Mouse (Mus musculus) embryonic facial prominence, embryonic 14.5 days (tissue): ENCODE measurements at regions not wholly inside any gene's neighbourhood (a gene's known extent, or its start where the extent isn't known, plus 50 kb on each side); places are given as distances from the start of the nearest gene placed in this dataset.
A peak's percentile ranks its signal among the peaks of the same experiment; 100 is the strongest.

ENCODE experiments used
- ATAC-seq: fragments of 200-750 bp; cut with Nextera tagmentation; 2 replicates; pipeline ENCODE4 v1.8.0; 2017; ENCODE audit warnings: low read depth, moderate number of reproducible peaks, moderate TSS enrichment
- DNase-seq: peaks from one replicate; pipeline ENCODE4 v3.0.0-alpha.2; 2015; ENCODE audit warnings: low spot score
- H3K27ac ChIP-seq: fragments of 300-500 bp; sonication (generic); replicated peaks from 2 replicates; pipeline ENCODE4 v1.5.1; 2014; ENCODE audit warnings: low read depth, mild to moderate bottlenecking, low read length, moderate library complexity
- H3K27me3 ChIP-seq: fragments of 300-500 bp; sonication (generic); replicated peaks from 2 replicates; pipeline ENCODE4 v1.6.1; 2014; ENCODE audit warnings: low read length; ENCODE audit not compliant: control insufficient read depth, insufficient read depth
- H3K36me3 ChIP-seq: fragments of 300-500 bp; sonication (generic); 2 replicates; pipeline ENCODE4 v1.6.1; 2014; ENCODE audit warnings: low read length, mixed read lengths; ENCODE audit not compliant: control insufficient read depth, insufficient read depth
- H3K4me1 ChIP-seq: fragments of 300-500 bp; sonication (generic); 2 replicates; pipeline ENCODE4 v1.6.1; 2014; ENCODE audit warnings: antibody characterized with exemption, low read length; ENCODE audit not compliant: control insufficient read depth, insufficient read depth
- H3K4me2 ChIP-seq: fragments of 300-500 bp; sonication (generic); 2 replicates; pipeline ENCODE4 v1.6.1; 2014; ENCODE audit warnings: low read depth, mild to moderate bottlenecking, low read length, moderate library complexity, mixed read lengths
- H3K4me3 ChIP-seq: fragments of 300-500 bp; sonication (generic); 2 replicates; pipeline ENCODE4 v1.5.1; 2014; ENCODE audit warnings: low read depth, mild to moderate bottlenecking, low read length
- H3K9ac ChIP-seq: fragments of 300-500 bp; sonication (generic); 2 replicates; pipeline ENCODE4 v1.6.1; 2014; ENCODE audit warnings: low read depth, mild to moderate bottlenecking, low read length, moderate library complexity, mixed read lengths
- H3K9me3 ChIP-seq: fragments of 300-500 bp; sonication (generic); 2 replicates; pipeline ENCODE4 v1.6.1; 2016; ENCODE audit warnings: low read length; ENCODE audit not compliant: control insufficient read depth
- WGBS: fragments of 180-500 bp; shearing (Covaris S2); extraction: QIAGEN DNeasy Blood & Tissue Kit; methylation state at CpG from one replicate; pipeline ENCODE4 v1.1.7; 2014; 5-methylcytosine and 5-hydroxymethylcytosine counted together

DNA sequence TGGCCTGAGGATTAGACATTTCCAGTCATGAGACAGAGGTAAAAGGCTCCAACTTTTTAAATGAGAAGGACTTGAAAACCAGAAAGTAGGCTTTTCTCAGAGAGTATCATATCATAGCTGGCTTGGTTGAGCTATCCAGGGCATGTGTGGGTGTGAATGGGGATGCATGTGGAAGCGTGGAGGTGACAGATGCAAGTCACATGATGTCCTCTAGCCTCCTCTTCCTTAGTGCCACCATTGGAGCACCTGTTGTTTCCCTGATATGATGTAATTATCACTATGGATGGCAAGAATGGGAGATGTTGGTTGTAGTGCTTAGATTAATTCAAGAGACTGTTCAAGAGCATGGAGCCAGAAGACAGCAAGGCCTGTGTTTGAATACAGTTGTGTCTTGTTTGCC, 510.0 kb downstream of the Ccdc171 start:
- H3K4me3 ChIP-seq, result no peak overlapping the region
- DNase-seq (no peak), ATAC-seq (no peak)
- H3K4me2 ChIP-seq, result no peak overlapping the region
- peaks cover 14% of the 10 kb centered on the region for H3K4me1 ChIP-seq
- H3K9ac ChIP-seq, result no peak overlapping the region
- H3K36me3 ChIP-seq, result no peaks in the 10 kb centered on the region
- H3K9me3 ChIP-seq, result no peaks in the 10 kb centered on the region
- H3K27ac ChIP-seq, result no peak overlapping the region
- WGBS, result 94% methylated on average over 1 of the region's 1 CpGs
- H3K27me3 ChIP-seq, result no peaks in the 10 kb centered on the region

DNA sequence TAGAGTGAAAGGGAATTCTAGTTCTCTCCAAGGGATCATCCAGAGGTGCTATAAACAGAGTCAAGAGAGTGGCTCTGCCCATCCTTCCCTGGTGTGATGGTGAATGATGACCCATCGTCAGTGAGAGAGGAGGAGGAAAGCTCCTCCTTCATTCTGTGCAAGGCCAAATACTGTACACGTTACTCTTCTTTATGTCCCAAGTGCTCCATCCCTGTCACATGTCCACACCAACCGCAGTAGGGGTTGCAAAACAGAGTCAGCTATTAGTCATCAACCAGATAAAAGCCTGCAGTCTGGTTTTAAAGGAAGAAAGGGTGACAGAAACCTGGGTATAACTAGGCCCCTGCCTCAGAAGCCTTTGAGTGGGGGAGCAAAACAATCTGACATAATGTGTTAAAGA, 512.2 kb downstream of the Ccdc171 start:
- H3K9ac ChIP-seq, result no peak overlapping the region
- ATAC-seq (no peak), DNase-seq (no peak)
- no peak overlapping the region for H3K27ac ChIP-seq
- H3K36me3 ChIP-seq, result no peaks in the 10 kb centered on the region
- no peaks in the 10 kb centered on the region for H3K9me3 ChIP-seq
- H3K4me3 ChIP-seq, result no peak overlapping the region
- H3K4me2 ChIP-seq, result no peak overlapping the region
- H3K4me1 ChIP-seq, result no peaks in the 10 kb centered on the region
- WGBS, result 79% methylated on average over 3 of the region's 3 CpGs
- no peaks in the 10 kb centered on the region for H3K27me3 ChIP-seq

DNA sequence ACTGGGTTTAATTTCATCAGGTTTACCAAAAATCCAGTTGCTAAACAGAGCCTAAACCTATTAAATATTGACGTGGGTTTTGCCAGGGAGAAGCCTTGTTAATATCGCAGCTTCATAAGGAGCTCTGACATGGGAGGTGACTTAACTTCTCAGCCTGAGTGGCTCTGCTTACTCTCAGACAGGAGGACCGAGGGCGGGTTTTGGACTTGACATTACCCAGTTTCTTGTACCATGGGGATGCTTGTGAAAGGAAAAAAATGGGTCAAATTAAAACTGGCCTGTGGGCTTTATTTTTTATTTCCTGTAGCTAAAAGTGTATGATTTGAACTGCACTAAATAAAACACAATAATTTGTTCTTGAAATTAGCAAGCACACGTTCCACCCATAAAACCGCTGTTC, 524.9 kb downstream of the Ccdc171 start:
- ATAC-seq (no peak), DNase-seq (no peak)
- H3K36me3 ChIP-seq, result no peaks in the 10 kb centered on the region
- no peak overlapping the region for H3K4me2 ChIP-seq
- no peak overlapping the region for H3K9ac ChIP-seq
- WGBS, result 72% methylated on average over 6 of the region's 6 CpGs
- H3K27me3 ChIP-seq, result no peaks in the 10 kb centered on the region
- H3K4me3 ChIP-seq, result no peak overlapping the region
- no peak overlapping the region for H3K27ac ChIP-seq
- no peaks in the 10 kb centered on the region for H3K4me1 ChIP-seq
- no peaks in the 10 kb centered on the region for H3K9me3 ChIP-seq

DNA sequence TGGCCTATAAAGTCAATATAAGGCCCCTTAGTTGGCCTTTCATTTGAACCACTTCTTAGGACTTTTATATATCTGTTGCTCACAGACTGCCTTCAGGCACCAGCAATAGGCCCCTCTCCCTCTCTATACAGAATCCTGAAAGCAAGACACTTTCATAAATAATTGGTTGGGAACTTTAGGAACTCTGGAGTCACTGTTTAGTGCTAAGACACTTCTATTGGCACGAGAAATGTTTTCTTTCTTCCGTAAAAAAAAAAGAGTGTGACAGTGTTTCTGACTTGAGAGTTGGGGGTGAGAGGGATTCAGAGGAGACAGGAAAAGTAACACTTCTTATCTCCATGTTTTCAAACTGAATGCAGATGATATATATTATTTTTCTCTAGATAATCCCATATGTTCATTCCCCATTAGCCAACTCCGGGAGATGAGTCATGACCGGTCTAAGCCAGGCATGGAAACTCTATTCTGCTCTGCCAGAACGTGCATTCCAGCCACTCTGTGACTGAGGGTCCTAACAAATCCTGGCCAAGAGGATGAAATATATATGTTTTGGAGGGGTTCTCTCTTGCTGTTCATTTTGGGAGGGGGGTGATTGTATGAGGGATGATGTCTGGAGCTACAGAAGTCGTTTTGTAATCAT, 531.6 kb downstream of the Ccdc171 start:
- Histone ChIP-seq H3K9ac (no peak overlapping the region), H3K4me3 (no peak overlapping the region), H3K27me3 (no peaks in the 10 kb centered on the region), H3K4me2 (no peak overlapping the region), H3K36me3 (no peaks in the 10 kb centered on the region), H3K27ac (no peak overlapping the region), H3K4me1 (0 out of 2 replicates have a peak, but pooled peaks cover 7% of the 10 kb centered on the region), H3K9me3 (no peaks in the 10 kb centered on the region)
- ATAC-seq (no peak), DNase-seq (peak; percentile 71)
- WGBS, result 63% methylated on average over 6 of the region's 6 CpGs

DNA sequence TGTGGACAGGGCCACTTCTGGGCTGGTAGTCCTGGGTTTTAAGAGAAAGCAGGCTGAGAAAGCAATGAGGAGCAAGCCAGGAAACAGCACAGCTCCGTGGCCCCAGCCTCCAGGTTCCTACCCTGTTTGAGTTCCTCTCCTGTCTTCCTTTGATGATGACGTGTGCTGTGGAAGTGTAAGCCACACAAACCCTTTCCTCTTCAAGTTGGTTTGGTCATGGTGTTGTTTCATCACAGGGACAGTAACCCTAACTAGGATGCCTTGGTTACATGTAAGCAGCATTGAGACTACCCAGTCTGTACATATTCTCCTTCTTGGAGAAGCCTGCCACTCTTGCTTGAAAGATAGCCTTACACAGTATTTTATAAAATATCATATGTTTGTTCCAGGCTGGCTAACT, 534.8 kb downstream of the Ccdc171 start:
- Histone ChIP-seq H3K9me3 (no peaks in the 10 kb centered on the region), H3K4me3 (no peak overlapping the region), H3K4me1 (peaks cover 19% of the 10 kb centered on the region), H3K27ac (no peak overlapping the region), H3K4me2 (no peak overlapping the region), H3K9ac (no peak overlapping the region), H3K36me3 (no peaks in the 10 kb centered on the region), H3K27me3 (no peaks in the 10 kb centered on the region)
- DNase-seq (no peak), ATAC-seq (no peak)
- 74% methylated on average over 2 of the region's 2 CpGs for WGBS

DNA sequence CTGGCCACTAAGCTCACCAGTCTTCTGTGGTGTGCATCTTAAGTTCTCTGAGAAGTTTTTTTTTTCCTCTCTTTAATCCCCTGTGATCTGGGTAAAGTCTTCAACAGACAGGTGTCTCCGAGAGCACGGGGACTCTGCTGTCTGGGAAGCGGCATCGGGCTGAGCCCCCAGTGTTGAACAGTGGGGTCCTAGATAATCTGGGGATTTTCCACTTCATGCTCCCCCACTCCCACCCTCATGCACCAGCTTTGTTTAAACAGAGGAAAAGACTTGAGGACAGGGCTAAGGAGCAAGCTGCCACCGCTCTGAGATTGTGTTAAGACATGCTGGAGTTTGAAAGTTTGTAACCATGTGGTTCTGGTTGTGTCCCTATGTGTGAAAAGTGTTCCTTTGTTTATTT, 538.4 kb downstream of the Ccdc171 start:
- DNase-seq (no peak), ATAC-seq (no peak)
- no peak overlapping the region for H3K27ac ChIP-seq
- H3K4me2 ChIP-seq, result no peak overlapping the region
- no peaks in the 10 kb centered on the region for H3K27me3 ChIP-seq
- H3K36me3 ChIP-seq, result no peaks in the 10 kb centered on the region
- peaks cover 22% of the 10 kb centered on the region for H3K4me1 ChIP-seq
- WGBS, result 73% methylated on average over 5 of the region's 5 CpGs
- H3K4me3 ChIP-seq, result no peak overlapping the region
- no peaks in the 10 kb centered on the region for H3K9me3 ChIP-seq
- H3K9ac ChIP-seq, result no peak overlapping the region

DNA sequence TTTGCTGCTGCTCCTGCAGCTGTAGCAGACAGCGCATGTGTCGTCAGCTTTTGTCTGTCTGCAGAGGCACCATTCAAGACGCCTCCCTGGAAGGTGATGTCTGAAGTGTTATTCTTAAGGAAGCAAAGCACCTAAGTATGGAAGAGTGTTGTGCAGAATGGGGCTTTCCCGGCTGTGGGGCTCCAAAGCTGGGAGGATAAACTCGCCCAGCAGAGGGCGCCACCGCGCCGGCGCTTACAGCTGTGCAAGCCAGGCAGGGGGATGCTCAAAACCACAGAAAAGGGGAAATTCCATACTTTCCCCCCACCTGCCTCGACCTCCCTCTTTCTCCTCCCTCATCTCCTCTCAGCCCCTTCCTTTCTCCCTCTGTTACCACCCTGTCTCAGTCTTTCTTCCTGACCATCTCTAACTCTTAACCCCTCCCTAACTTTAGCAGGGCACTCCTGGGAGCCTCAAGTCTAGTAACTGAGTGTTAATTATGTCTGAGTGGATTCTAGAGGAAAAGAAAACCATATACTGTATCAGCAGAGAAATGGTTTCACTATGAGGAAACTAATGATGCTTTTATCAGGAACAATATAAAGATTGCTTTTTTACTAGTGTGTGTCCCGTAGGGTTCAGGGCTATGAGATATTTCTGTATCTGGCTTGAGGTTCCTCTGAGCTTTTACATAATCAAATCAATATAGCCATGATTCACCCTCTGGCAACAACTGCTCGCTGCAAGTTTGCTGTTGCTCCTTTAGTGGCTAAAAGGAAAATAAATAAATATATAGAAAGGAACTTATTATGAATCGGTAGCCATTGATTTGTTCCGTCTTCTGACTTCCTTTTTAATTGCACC, 539.5 kb downstream of the Ccdc171 start:
- H3K4me2 ChIP-seq, result peak overlapping the region; percentile 28; the same call in 1 of the 2 replicates
- no peaks in the 10 kb centered on the region for H3K27me3 ChIP-seq
- H3K27ac ChIP-seq, result 0 out of 2 replicates have a peak overlapping the region, but pooled peaks have one; percentile 12
- H3K36me3 ChIP-seq, result no peaks in the 10 kb centered on the region
- DNase-seq (peak; percentile 77), ATAC-seq (peak; percentile 77)
- no peak overlapping the region for H3K9ac ChIP-seq
- H3K4me1 ChIP-seq, result peaks cover 32% of the 10 kb centered on the region
- no peak overlapping the region for H3K4me3 ChIP-seq
- 21% methylated on average over 9 of the region's 15 CpGs for WGBS
- no peaks in the 10 kb centered on the region for H3K9me3 ChIP-seq

DNA sequence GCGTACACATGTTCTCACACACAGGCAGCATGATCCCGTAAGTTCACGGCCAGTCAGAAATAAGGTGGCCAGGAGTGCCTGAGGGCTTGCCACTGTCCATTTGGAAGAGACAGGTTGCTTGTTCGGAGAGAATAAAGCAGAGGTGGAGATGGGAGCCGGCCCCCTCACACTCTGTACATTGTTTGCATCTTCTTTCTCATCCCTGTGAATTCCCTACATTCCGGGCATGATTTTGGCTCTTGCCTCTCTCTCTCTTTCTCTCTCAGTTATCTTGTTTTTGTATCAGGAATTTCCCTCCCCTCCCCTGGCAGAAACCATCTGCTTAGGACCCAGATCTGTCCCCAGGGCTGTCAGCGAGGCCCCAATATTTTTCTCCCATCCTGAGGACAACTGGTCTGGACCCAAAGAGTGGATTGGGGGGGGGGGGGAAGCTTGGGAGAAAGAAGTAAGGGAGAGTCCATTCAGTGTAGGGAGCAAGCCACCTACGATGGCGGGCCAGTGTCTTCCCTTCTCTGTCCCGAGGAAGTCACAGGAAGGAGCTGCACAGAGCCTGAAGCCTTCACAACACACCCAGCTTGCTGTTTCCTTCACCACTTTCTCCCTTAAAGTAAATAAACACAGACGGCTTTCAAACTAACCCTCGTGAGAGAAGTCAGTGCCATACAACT, 540.2 kb downstream of the Ccdc171 start:
- no peak overlapping the region for H3K9ac ChIP-seq
- H3K27me3 ChIP-seq, result no peaks in the 10 kb centered on the region
- peak overlapping the region; percentile 28; the same call in 1 of the 2 replicates for H3K4me2 ChIP-seq
- no peaks in the 10 kb centered on the region for H3K9me3 ChIP-seq
- DNase-seq (no peak), ATAC-seq (no peak)
- H3K4me3 ChIP-seq, result no peak overlapping the region
- WGBS, result 34% methylated on average over 12 of the region's 12 CpGs
- peaks cover 39% of the 10 kb centered on the region for H3K4me1 ChIP-seq
- H3K27ac ChIP-seq, result 0 out of 2 replicates have a peak overlapping the region, but pooled peaks have one; percentile 29
- H3K36me3 ChIP-seq, result no peaks in the 10 kb centered on the region
